Mouse (Mus musculus): Measurements from ENCODE around the gene Bad. TPM values are rescaled to one million over a fixed set of nuclear protein-coding genes. Genes with fewer than 3 reads are reported as not detected.

Gene Bad
- polyA plus RNA-seq, 1 experiment from 2014 or later = 59.2 TPM

DNA sequence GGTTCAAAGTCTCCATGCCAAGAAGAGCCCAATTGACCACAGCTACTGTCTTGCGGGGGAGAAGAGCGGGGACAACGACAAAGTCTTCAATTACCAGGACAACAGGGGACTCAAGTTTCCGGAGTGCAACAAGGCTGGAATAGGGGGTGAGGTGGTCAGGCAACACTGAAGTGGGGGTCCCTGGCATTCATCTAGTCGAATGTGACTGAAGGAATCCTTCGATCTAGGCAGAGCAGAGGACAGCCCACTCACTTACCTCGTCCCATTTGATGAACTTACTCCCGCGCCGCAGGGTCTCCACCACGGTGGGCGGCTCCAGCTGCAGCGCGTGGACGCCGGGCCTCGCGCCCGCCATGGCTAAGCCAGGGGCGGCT is 27.6 kb downstream of the Bad start:
- WGBS = 1% methylated on average over 20 of the region's 20 CpGs
- no peaks in the 10 kb centered on the region for H3K9me3 ChIP-seq (replicated peaks; ENCODE audit: control insufficient read depth, low read length)
- peak overlapping the region; percentile 61 for H3K4me3 ChIP-seq (ENCODE audit: low read length)
- H3K27me3 ChIP-seq (ENCODE audit: control insufficient read depth, insufficient read depth, low read length) = no peaks in the 10 kb centered on the region
- H3K4me1 ChIP-seq (ENCODE audit: control insufficient read depth, insufficient read depth, low read length) = peaks cover 34% of the 10 kb centered on the region
- ATAC-seq (replicated peaks; ENCODE audit: extremely low read depth, insufficient read depth, low FRiP score) = no peak; the same call in 1 of the 2 replicates
- peak overlapping the region; percentile 76 for H3K9ac ChIP-seq (ENCODE audit: low read length)
- peaks cover 12% of the 10 kb centered on the region for H3K36me3 ChIP-seq (ENCODE audit: control insufficient read depth, insufficient read depth)
- H3K4me2 ChIP-seq (ENCODE audit: low read depth, low read length) = peak overlapping the region; percentile 63
- no peak overlapping the region for H3K27ac ChIP-seq (ENCODE audit: low read length)

DNA sequence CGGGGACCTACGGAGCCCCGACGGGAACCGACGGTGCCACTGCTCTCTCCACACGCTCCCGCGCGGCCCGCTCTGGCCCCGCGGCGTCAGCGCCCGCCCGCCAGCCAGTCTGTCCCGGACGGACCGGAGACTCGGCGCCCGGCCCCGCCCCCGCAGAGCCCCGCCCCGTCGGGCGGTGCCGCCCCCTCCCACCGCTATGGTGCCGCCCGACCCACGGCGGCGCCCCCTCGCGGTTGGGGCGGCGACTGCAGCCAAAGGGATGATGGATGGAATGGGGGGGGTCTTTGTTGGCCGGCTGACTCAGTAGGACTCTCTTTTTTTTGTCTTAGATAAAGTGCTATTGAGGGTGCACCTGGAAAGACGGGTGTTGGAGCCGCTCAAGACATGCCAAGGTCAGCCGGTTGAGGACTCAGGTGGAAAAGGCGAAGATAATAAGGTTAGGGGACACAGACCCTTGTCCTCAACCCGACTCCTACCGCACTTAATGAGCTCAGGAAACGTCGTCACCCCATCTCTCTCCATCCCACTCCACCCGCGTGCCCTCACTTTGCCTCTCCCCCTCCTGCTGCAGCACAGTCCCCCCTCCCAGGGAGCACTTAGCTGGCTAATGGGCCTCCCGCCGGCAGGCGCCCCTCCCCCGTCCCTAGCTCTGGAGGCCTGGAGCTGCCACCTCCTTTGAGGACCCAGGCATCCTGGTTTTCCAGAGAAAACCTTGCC is 28.2 kb downstream of the Bad start:
- peak; percentile 71 for ATAC-seq (replicated peaks; ENCODE audit: extremely low read depth, insufficient read depth, low FRiP score)
- Histone ChIP-seq H3K4me3 (ENCODE audit: low read length) (peak overlapping the region; percentile 61), H3K36me3 (ENCODE audit: control insufficient read depth, insufficient read depth) (peaks cover 10% of the 10 kb centered on the region), H3K9ac (ENCODE audit: low read length) (peak overlapping the region; percentile 76), H3K27ac (ENCODE audit: low read length) (peak overlapping the region; percentile 1), H3K4me1 (ENCODE audit: control insufficient read depth, insufficient read depth, low read length) (peaks cover 34% of the 10 kb centered on the region), H3K4me2 (ENCODE audit: low read depth, low read length) (peak overlapping the region; percentile 63), H3K9me3 (replicated peaks; ENCODE audit: control insufficient read depth, low read length) (no peaks in the 10 kb centered on the region), H3K27me3 (ENCODE audit: control insufficient read depth, insufficient read depth, low read length) (no peaks in the 10 kb centered on the region)
- WGBS = under 1% methylated on average over 55 of the region's 55 CpGs

DNA sequence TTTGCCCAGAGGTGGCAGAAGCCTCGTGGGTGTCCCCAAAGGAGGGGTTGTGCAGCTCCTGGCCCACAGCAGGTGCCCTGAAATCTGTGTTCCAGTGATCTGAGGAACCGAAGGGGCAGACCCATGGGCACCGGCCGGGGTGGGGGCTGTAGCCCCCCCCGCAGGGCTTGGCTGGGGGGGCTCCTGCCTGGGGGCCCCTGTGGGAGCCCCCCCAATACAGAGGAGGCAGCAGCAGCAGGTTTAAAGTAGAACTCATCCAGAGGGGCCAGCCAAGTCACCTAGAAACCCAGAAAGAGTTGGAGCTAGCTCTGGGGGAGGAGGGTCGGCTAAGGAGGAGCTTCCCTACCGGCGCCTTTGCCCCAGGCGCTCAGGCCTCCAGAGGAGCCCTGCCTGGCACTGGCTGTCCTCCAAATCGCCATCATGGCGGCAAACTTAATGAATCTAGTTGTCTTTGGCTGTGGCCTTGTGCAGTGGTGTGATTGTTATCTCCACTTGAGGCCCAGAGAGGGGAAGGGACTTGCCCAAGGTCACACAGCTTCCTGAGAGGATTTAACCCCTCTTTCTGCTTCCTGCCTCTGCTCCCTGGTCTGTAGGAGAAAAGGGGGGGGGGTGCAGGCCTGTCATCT is 28.9 kb downstream of the Bad start:
- Histone ChIP-seq H3K4me2 (ENCODE audit: low read depth, low read length) (peak overlapping the region; percentile 63), H3K27ac (ENCODE audit: low read length) (peak overlapping the region; percentile 32), H3K27me3 (ENCODE audit: control insufficient read depth, insufficient read depth, low read length) (no peaks in the 10 kb centered on the region), H3K9me3 (replicated peaks; ENCODE audit: control insufficient read depth, low read length) (no peaks in the 10 kb centered on the region), H3K36me3 (ENCODE audit: control insufficient read depth, insufficient read depth) (peaks cover 4% of the 10 kb centered on the region; the same call in 1 of the 2 replicates), H3K4me1 (ENCODE audit: control insufficient read depth, insufficient read depth, low read length) (peaks cover 34% of the 10 kb centered on the region), H3K4me3 (ENCODE audit: low read length) (peak overlapping the region; percentile 61; the same call in 1 of the 2 replicates), H3K9ac (ENCODE audit: low read length) (peak overlapping the region; percentile 76)
- no peak for ATAC-seq (replicated peaks; ENCODE audit: extremely low read depth, insufficient read depth, low FRiP score)
- whole genome bisulfite sequencing = 27% methylated on average over 11 of the region's 11 CpGs

DNA sequence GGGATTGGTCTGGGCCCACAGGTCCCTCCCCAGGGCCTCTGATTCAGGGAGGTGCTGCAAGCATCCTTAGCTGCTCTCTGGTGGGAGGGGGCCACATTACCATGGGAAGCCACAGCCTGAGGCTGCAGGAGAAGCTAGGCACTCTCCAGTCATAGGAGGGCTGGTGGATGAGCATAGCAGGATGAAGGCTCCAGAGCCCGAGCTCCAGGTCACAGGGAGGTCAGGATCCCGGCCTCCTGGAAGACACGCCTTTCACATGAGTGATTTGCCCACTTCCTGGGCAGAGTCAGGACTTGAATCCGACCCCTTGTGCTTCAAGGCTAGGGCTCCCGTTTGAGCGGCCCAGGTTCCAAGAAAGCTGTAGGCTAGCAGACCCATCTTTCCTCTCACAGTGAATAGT is 30.0 kb downstream of the Bad start:
- ATAC-seq (replicated peaks; ENCODE audit: extremely low read depth, insufficient read depth, low FRiP score) = no peak
- H3K36me3 ChIP-seq (ENCODE audit: control insufficient read depth, insufficient read depth) = no peaks in the 10 kb centered on the region
- peaks cover 38% of the 10 kb centered on the region for H3K4me1 ChIP-seq (ENCODE audit: control insufficient read depth, insufficient read depth, low read length)
- peak overlapping the region; percentile 20; the same call in 1 of the 2 replicates for H3K27ac ChIP-seq (ENCODE audit: low read length)
- no peaks in the 10 kb centered on the region for H3K9me3 ChIP-seq (replicated peaks; ENCODE audit: control insufficient read depth, low read length)
- H3K27me3 ChIP-seq (ENCODE audit: control insufficient read depth, insufficient read depth, low read length) = no peaks in the 10 kb centered on the region
- no peak overlapping the region for H3K4me3 ChIP-seq (ENCODE audit: low read length)
- WGBS = 35% methylated on average over 6 of the region's 6 CpGs
- H3K4me2 ChIP-seq (ENCODE audit: low read depth, low read length) = no peak overlapping the region
- no peak overlapping the region for H3K9ac ChIP-seq (ENCODE audit: low read length)

DNA sequence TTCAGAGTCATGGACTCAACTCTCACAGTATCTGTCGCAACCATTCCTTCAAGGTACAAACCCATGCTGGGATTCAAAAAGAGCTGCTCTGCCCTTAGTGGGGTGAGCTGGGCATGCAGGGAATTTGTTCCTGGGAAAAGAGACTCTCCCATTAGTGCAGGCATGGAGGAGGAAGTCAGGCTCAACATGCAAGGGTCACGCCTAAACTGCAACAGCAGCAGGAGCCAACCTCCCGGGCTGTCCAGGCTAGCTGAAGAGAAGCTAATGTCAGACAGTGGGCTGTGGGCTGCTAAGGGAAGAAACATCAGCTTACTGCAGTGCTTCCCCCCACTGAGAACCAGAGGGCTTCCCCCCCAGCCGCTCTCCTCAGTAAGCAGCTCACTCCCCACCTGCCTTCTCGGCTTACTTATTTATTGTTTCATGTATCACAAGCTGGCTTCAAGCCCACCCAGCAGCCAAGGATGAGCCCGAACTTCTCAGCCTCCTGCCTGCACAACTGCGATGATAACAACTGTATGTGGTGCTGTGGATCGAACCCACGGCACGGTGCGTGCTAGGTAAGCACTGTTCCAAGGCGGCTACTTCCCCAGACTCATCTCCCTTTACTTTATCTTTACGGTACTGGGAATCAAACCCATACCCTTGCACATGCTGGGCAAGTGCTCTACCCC is 30.7 kb downstream of the Bad start:
- ATAC-seq (replicated peaks; ENCODE audit: extremely low read depth, insufficient read depth, low FRiP score) = no peak
- Histone ChIP-seq H3K4me1 (ENCODE audit: control insufficient read depth, insufficient read depth, low read length) (peaks cover 42% of the 10 kb centered on the region), H3K27me3 (ENCODE audit: control insufficient read depth, insufficient read depth, low read length) (no peaks in the 10 kb centered on the region), H3K27ac (ENCODE audit: low read length) (no peak overlapping the region), H3K4me2 (ENCODE audit: low read depth, low read length) (no peak overlapping the region), H3K9ac (ENCODE audit: low read length) (no peak overlapping the region), H3K4me3 (ENCODE audit: low read length) (no peak overlapping the region), H3K36me3 (ENCODE audit: control insufficient read depth, insufficient read depth) (peaks cover 3% of the 10 kb centered on the region), H3K9me3 (replicated peaks; ENCODE audit: control insufficient read depth, low read length) (no peaks in the 10 kb centered on the region)
- WGBS = 82% methylated on average over 13 of the region's 13 CpGs

DNA sequence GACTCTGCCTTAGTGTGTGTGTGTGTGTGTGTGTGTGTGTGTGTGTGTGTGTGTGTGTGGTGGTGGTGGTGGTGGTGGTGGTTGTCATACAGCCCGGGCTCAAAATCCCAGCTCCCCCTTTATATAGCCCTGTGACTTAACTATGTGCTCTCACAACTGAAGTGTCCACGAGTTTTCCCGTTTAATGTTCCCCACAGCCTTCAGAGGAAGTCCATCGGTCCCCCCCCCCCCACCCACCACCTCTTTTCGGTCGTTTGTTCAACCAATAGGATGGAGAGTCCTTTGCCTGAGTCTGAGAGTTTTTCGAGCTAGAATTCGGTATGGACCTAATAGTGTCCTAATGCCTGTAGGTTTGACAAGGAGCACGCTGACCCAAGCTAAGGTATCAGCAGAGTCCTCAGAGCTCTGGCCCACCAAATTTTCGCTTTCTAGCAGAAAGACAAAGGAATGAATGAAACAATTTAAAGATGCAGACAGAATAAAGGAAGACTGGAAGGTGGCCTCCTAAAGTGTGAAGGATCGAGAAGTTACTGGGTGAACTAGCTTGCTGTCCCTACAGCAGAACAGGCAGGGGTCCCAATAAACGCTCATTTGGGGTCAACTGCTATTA is 32.0 kb downstream of the Bad start:
- Histone ChIP-seq H3K9ac (ENCODE audit: low read length) (peak overlapping the region; percentile 81), H3K9me3 (replicated peaks; ENCODE audit: control insufficient read depth, low read length) (no peaks in the 10 kb centered on the region), H3K27me3 (ENCODE audit: control insufficient read depth, insufficient read depth, low read length) (no peaks in the 10 kb centered on the region), H3K27ac (ENCODE audit: low read length) (peak overlapping the region; percentile 89), H3K4me2 (ENCODE audit: low read depth, low read length) (peak overlapping the region; percentile 91), H3K36me3 (ENCODE audit: control insufficient read depth, insufficient read depth) (peaks cover 16% of the 10 kb centered on the region), H3K4me3 (ENCODE audit: low read length) (peak overlapping the region; percentile 71), H3K4me1 (ENCODE audit: control insufficient read depth, insufficient read depth, low read length) (peaks cover 45% of the 10 kb centered on the region)
- 33% methylated on average over 12 of the region's 12 CpGs for WGBS
- ATAC-seq (replicated peaks; ENCODE audit: extremely low read depth, insufficient read depth, low FRiP score) = no peak

DNA sequence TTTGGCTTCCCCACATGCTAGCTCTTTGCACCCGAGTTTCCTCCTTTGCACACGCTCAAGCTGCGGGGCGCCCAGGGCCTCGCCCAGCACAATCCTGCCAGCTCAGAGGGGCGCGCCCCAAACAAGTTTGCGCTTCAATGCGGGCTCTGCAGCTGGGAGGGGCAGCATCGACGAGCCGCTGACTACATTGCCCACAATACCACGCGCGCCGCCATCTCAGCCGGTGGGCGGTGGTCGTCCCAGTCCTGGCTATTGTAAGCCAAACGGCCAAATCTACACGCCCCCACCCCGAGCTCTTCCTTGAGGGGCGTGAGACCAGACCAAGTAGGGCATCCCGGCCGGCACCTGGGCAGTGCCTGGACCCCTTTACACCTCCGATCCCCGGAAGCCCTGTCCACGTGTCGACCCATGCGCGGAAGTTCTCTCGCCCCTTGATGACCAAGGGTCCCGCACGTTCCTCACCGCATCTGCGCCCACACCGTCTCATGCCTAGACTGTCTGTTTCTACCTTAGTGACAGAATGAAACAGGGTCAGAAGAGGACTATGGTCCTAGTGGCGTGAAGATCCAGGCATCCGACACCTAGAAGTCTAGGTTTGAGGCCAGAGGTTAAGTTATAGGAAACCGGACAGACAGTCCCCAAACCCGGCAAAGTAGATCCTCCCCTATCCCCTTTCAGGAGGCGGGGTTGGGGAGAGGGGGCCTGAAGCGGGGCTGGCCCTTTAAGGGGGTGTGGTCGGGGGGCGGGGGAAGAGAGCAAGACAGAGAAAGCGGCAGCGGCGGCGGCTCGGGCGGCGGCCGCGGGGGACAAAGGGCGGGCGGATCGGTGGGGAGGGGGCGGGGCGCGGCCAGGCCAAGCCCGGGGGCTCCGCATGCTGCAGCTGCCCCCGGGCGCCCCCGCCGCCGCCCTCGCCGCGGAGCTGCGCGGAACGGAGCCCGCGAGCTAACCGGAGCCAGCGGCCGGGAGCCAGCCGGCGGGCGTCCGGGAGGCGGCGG is 32.8 kb downstream of the Bad start, which contains the start of gene Ppp1r14b:
Gene Ppp1r14b, plus strand, starts transcription at position 758 of the 995 bp plus-strand sequence.
- peak; percentile 61 for ATAC-seq (replicated peaks; ENCODE audit: extremely low read depth, insufficient read depth, low FRiP score)
- H3K36me3 ChIP-seq (ENCODE audit: control insufficient read depth, insufficient read depth) = peaks cover 16% of the 10 kb centered on the region
- peak within 1 kb of the TSS; percentile 71 for H3K4me3 ChIP-seq (ENCODE audit: low read length)
- H3K9me3 ChIP-seq (replicated peaks; ENCODE audit: control insufficient read depth, low read length) = no peaks in the 10 kb centered on the region
- WGBS = under 1% methylated on average over 70 of the region's 84 CpGs
- H3K4me2 ChIP-seq (ENCODE audit: low read depth, low read length) = peak within 1 kb of the TSS; percentile 91
- peak within 1 kb of the TSS; percentile 81 for H3K9ac ChIP-seq (ENCODE audit: low read length)
- H3K4me1 ChIP-seq (ENCODE audit: control insufficient read depth, insufficient read depth, low read length) = peaks cover 48% of the 10 kb centered on the region
- H3K27me3 ChIP-seq (ENCODE audit: control insufficient read depth, insufficient read depth, low read length) = no peaks in the 10 kb centered on the region
- H3K27ac ChIP-seq (ENCODE audit: low read length) = peak within 1 kb of the TSS; percentile 89
